Comparison of ENCODE assay signal across 8 mouse cellular contexts in genomic region chr1:74008498-74008897, GRCm38 (mm10).
DNase-seq lines count a peak whose midpoint lies in the region; ATAC-seq and TF ChIP-seq lines count a peak whose summit lies in the region.

No protein-coding gene starts in this region.

- WGBS in forebrain, embryonic 12.5 days, result 81% methylated on average over 5 of the region's 5 CpGs
- 91% methylated on average over 5 of the region's 5 CpGs for WGBS in forebrain, embryonic 11.5 days
- WGBS in intestine, postnatal 0 days, result 25% methylated on average over 5 of the region's 5 CpGs
- WGBS in lung, adult 2 months, result 8% methylated on average over 5 of the region's 5 CpGs
- 62% methylated on average over 5 of the region's 5 CpGs for WGBS in neural tube, embryonic 15.5 days

- no peaks in the 10 kb centered on the region for H3K27me3 ChIP-seq in forebrain, embryonic 12.5 days
- no peaks in the 10 kb centered on the region for H3K27me3 ChIP-seq in forebrain, embryonic 11.5 days (ENCODE audit: control insufficient read depth, insufficient read depth, low read length)
- no peaks in the 10 kb centered on the region for H3K27me3 ChIP-seq in intestine, postnatal 0 days (replicated peaks; ENCODE audit: control insufficient read depth, insufficient read depth, low read length)
- H3K27me3 ChIP-seq in neural tube, embryonic 15.5 days (replicated peaks), result no peaks in the 10 kb centered on the region

- H3K4me2 ChIP-seq in forebrain, embryonic 12.5 days, result no peak overlapping the region
- no peak overlapping the region for H3K4me2 ChIP-seq in forebrain, embryonic 11.5 days (ENCODE audit: low read depth, low read length, severe bottlenecking)
- no peak overlapping the region for H3K4me2 ChIP-seq in intestine, postnatal 0 days (replicated peaks; ENCODE audit: low read depth)
- no peak overlapping the region for H3K4me2 ChIP-seq in neural tube, embryonic 15.5 days

- no peak for DNase-seq in forebrain, embryonic 11.5 days (ENCODE audit: low spot score)
- DNase-seq in lung, adult 2 months, result no peak
- no peak for DNase-seq in spleen, postnatal 36 days (ENCODE audit: low spot score in 2 of 2)

- no peak overlapping the region for H3K9ac ChIP-seq in forebrain, embryonic 12.5 days
- no peak overlapping the region for H3K9ac ChIP-seq in forebrain, embryonic 11.5 days (ENCODE audit: low read length)
- H3K9ac ChIP-seq in intestine, postnatal 0 days (ENCODE audit: low read depth, low read length), result no peak overlapping the region
- H3K9ac ChIP-seq in neural tube, embryonic 15.5 days (replicated peaks), result no peak overlapping the region

- no peak for TF ChIP-seq POLR2A in embryonic fibroblast, embryonic 13.5 days (IDR thresholded peaks at IDR 0.05; ENCODE audit: low read depth, low read length)
- TF ChIP-seq POLR2A in lung, adult 2 months (IDR thresholded peaks at IDR 0.05; ENCODE audit: borderline replicate concordance, extremely low read depth, low read depth, low read length), result no peak

- no peaks in the 10 kb centered on the region for H3K9me3 ChIP-seq in forebrain, embryonic 12.5 days
- no peaks in the 10 kb centered on the region for H3K9me3 ChIP-seq in forebrain, embryonic 11.5 days (ENCODE audit: control insufficient read depth, low read length)
- H3K9me3 ChIP-seq in intestine, postnatal 0 days (ENCODE audit: control insufficient read depth), result 0 out of 2 replicates have a peak, but pooled peaks cover 3% of the 10 kb centered on the region
- no peaks in the 10 kb centered on the region for H3K9me3 ChIP-seq in neural tube, embryonic 15.5 days (replicated peaks)

- ATAC-seq in forebrain, embryonic 12.5 days (ENCODE audit: low FRiP score), result no peak
- ATAC-seq in forebrain, embryonic 11.5 days (replicated peaks; ENCODE audit: low FRiP score), result no peak
- no peak for ATAC-seq in intestine, postnatal 0 days
- ATAC-seq in frontal cortex, adult (ENCODE audit: low TSS enrichment), result no peak; the same call in 1 of the 2 replicates
- ATAC-seq in neural tube, embryonic 15.5 days (ENCODE audit: low FRiP score), result no peak

- 0 out of 2 replicates have a peak, but pooled peaks cover 4% of the 10 kb centered on the region for H3K4me1 ChIP-seq in forebrain, embryonic 12.5 days
- H3K4me1 ChIP-seq in forebrain, embryonic 11.5 days (replicated peaks; ENCODE audit: control insufficient read depth, insufficient read depth, low read length), result no peaks in the 10 kb centered on the region
- peaks cover 30% of the 10 kb centered on the region for H3K4me1 ChIP-seq in embryonic fibroblast, embryonic 13.5 days (ENCODE audit: control insufficient read depth, insufficient read depth, low read length)
- H3K4me1 ChIP-seq in intestine, postnatal 0 days (replicated peaks; ENCODE audit: control insufficient read depth, insufficient read depth, low read length), result no peaks in the 10 kb centered on the region
- peaks cover 65% of the 10 kb centered on the region for H3K4me1 ChIP-seq in lung, adult 2 months (ENCODE audit: control insufficient read depth, insufficient read depth, low read length)
- H3K4me1 ChIP-seq in neural tube, embryonic 15.5 days, result peaks cover 17% of the 10 kb centered on the region

- no peak overlapping the region for H3K4me3 ChIP-seq in forebrain, embryonic 12.5 days (replicated peaks)
- no peak overlapping the region for H3K4me3 ChIP-seq in forebrain, embryonic 11.5 days (ENCODE audit: low read depth, low read length)
- H3K4me3 ChIP-seq in embryonic fibroblast, embryonic 13.5 days (ENCODE audit: insufficient read depth, low read length), result no peak overlapping the region
- no peak overlapping the region for H3K4me3 ChIP-seq in intestine, postnatal 0 days (ENCODE audit: low read depth, low read length)
- H3K4me3 ChIP-seq in lung, adult 2 months (replicated peaks; ENCODE audit: extremely low read depth, low read depth, low read length), result peak overlapping the region; percentile 32
- H3K4me3 ChIP-seq in neural tube, embryonic 15.5 days (replicated peaks), result no peak overlapping the region

- no peak for TF ChIP-seq CTCF in embryonic fibroblast, embryonic 13.5 days (IDR thresholded peaks at IDR 0.05; ENCODE audit: borderline replicate concordance, insufficient read depth, low read length)
- no peak for TF ChIP-seq CTCF in intestine, postnatal 0 days (IDR thresholded peaks at IDR 0.05; ENCODE audit: low read depth)
- no peak for TF ChIP-seq CTCF in lung, adult 2 months (IDR thresholded peaks at IDR 0.05; ENCODE audit: insufficient read depth, low read length)

- 0 out of 2 replicates have a peak overlapping the region, but pooled peaks have one; percentile 2 for H3K27ac ChIP-seq in forebrain, embryonic 12.5 days
- no peak overlapping the region for H3K27ac ChIP-seq in forebrain, embryonic 11.5 days (ENCODE audit: low read depth, low read length)
- H3K27ac ChIP-seq in embryonic fibroblast, embryonic 13.5 days (ENCODE audit: insufficient read depth, low read length), result peak overlapping the region; percentile 89
- H3K27ac ChIP-seq in intestine, postnatal 0 days (ENCODE audit: low read depth, low read length), result peak overlapping the region; percentile 21; the same call in 1 of the 2 replicates
- H3K27ac ChIP-seq in neural tube, embryonic 15.5 days (replicated peaks), result no peak overlapping the region

- no peaks in the 10 kb centered on the region for H3K36me3 ChIP-seq in forebrain, embryonic 12.5 days (replicated peaks)
- H3K36me3 ChIP-seq in forebrain, embryonic 11.5 days (ENCODE audit: control insufficient read depth, insufficient read depth, low read length), result no peaks in the 10 kb centered on the region
- H3K36me3 ChIP-seq in intestine, postnatal 0 days (ENCODE audit: control insufficient read depth, insufficient read depth), result no peaks in the 10 kb centered on the region; the same call in 1 of the 2 replicates
- no peaks in the 10 kb centered on the region for H3K36me3 ChIP-seq in neural tube, embryonic 15.5 days

Comparison
In these comparisons a context has a peak if more than half of its experiments do, and no peak if none do; other contexts are left out.
1. H3K27ac ChIP-seq: peak in forebrain, embryonic 12.5 days (single experiment), embryonic fibroblast, embryonic 13.5 days (single experiment) and intestine, postnatal 0 days (single experiment); none in forebrain, embryonic 11.5 days (single experiment) and neural tube, embryonic 15.5 days (single experiment).